Mouse (Mus musculus) liver, adult 10 weeks (tissue): ENCODE measurements around the gene Ppy. TPM values are rescaled to one million over a fixed set of nuclear protein-coding genes. Genes with fewer than 3 reads are reported as not detected.

Experiments
- polyA plus RNA-seq: library from polyadenylated mRNA; stranded (reverse); fragments of 350-450 nt; fragmentation: Illumina TruSeq; extraction: RNeasy Lipid Tissue Mini Kit (QIAGEN cat#74804); gene quantifications from one replicate; pipeline ENCODE4 v1.2.3, GENCODE M21; 2014; ENCODE audit warnings: low read depth, low replicate concordance

Ppy gene
- polyA plus RNA-seq: not detected

DNA sequence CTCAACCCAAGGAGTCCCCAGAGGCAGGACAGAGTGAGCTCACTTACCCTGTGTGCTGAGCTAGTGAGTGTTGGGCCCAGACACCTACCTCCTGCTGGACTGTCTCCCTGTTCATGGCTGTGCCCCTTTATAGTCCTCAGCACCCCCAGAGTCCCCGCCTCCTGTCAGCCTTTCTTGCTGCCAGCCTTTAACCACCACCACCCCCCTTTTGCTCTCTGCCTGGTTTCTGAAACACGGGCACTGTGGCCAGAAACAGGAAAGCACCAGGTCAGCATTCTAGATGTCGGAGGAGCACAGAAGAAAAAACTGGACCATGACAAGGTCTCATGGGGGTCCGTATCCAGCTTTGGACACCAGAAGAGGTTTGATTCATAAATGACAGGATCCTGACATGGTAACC, at the start of gene Ppy:
TSS of gene Ppy (minus strand) at position 101 of the 400 bp plus-strand sequence.

DNA sequence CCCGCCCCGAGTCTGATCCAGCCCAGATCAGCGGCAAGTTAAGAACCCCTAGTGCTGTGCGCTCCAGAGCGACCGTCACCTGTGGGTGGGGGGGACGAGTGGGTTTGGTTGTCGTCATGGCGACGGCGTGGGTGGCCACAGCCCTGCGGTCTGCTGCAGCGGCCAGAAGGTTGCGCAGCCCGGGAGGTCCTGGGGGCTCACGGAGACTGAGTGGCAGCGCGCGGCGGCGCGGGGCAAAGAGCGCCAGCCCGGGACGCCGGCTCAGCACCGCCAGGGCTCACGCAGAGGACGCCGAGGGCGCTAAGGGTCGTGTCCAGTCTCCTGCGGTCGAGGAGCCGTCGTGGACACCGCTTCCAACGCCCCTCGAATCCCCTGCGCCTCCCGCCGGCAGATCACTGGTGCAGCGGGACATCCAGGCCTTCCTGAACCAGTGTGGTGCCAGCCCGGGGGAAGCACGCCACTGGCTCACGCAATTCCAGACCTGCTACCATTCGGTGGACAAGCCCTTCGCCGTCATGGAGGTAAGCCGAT, 44.4 kb upstream of the Ppy start, which contains the start of gene Nags:
TSS of gene Nags (plus strand) at position 43 of the 531 bp plus-strand sequence.

DNA sequence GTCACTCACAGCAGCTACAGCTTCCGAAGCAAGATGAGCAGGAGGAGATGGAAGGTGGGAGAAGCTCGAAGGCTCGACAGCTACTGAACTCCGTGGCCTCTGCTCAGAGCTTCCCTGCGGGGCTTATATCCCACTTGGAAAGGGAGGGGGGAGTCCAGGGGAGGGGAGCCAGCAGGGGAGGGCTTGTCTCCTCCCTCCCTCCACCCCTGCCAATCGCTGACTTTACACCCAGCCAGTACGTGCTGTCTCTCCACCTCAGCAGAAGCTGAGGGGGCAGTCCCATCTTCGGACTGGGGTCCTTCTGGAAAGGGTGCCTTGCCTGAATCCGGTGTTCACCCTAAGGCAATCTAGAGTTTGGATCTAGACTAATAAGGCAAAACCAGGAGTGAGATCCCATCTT, 6.6 kb upstream of the Ppy start, which contains the start of gene Pyy:
TSS of gene Pyy (minus strand) at position 101 of the 400 bp plus-strand sequence.

DNA sequence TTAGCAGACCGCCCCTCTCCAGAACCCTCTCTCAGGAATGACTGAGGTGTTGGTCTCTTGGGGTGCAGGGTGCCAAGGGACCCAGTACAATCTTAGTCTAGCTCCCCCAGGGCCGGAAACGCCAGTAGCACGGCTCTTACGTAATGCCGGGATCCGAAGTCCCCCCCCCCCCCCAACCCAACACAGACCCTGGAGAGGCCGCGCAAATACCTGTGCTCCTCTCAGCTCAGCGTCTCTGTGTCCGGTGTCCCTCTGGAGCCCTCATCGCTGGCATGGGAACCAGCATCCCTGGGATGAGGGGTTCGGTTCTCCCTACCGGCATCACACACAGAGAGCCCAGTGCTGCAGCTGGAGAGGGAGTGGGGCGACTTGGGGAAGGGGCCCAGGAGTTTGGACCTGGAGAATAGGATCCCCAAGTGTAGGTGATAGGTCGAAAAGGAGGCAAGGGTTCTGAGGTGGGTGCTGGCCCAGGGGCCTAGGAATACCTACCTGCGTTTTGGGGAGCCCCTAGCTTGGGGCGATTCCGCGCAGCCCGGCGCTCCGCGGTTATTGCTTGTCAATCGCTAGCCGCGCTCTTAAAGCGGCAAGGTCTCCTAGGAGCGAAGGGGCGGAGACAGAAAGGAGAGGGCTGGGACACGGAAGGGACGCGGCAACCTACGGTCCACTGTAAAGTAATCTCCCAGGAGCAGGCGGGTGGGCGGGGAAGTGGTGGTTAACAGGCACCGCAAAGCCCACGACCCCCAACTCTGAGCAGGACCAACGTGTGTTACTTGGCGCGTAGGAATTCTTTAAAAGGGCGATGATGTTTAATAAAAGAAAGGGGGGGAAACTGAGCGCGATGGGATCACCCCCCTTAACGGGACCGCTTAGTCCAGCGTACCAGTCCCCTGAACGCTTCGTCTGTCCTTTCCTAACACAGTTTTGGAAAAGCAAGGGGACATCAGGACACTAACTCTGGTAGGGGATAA, 12.9 kb downstream of the Ppy start, which contains the start of gene Mpp2:
TSS of gene Mpp2 (minus strand) at position 585 of the 968 bp plus-strand sequence.

Other genes starting within 250 kb of the Ppy start
- gene Meox1, start 206.9 kb downstream of the Ppy start, polyA plus RNA-seq: not detected
- gene Sost, start 134.3 kb downstream of the Ppy start, polyA plus RNA-seq: not detected
- gene Cfap97d1, start 117.0 kb downstream of the Ppy start, polyA plus RNA-seq: not detected
- gene Dusp3, start 114.3 kb downstream of the Ppy start, polyA plus RNA-seq: 14.0 TPM
- not detected for gene Mpp3, start 72.9 kb downstream of the Ppy start, polyA plus RNA-seq
- 8.8 TPM for gene Cd300lg, start 59.8 kb downstream of the Ppy start, polyA plus RNA-seq
- not detected for gene Mpp2, start 12.8 kb downstream of the Ppy start, polyA plus RNA-seq
- gene Pyy, start 6.5 kb upstream of the Ppy start, polyA plus RNA-seq: not detected
- gene Nags, start 44.2 kb upstream of the Ppy start, polyA plus RNA-seq: 3.0 TPM
- gene Tmem101, start 55.1 kb upstream of the Ppy start, polyA plus RNA-seq: 1.9 TPM
- gene Lsm12, start 84.0 kb upstream of the Ppy start, polyA plus RNA-seq: 28.2 TPM
- gene G6pc3, start 88.3 kb upstream of the Ppy start, polyA plus RNA-seq: not detected
- 3.7 TPM for gene Hdac5, start 128.8 kb upstream of the Ppy start, polyA plus RNA-seq
- gene BC030867, start 147.6 kb upstream of the Ppy start, polyA plus RNA-seq: not detected
- not detected for gene Asb16, start 167.4 kb upstream of the Ppy start, polyA plus RNA-seq
- 3.8 TPM for gene Tmub2, start 183.6 kb upstream of the Ppy start, polyA plus RNA-seq
- 3.3 TPM for gene Atxn7l3, start 195.3 kb upstream of the Ppy start, polyA plus RNA-seq
- 12.1 TPM for gene Ubtf, start 218.4 kb upstream of the Ppy start, polyA plus RNA-seq